Mouse (Mus musculus): ENCODE measurements around the gene Stox2. TPM values are rescaled to one million over a fixed set of nuclear protein-coding genes. Genes with fewer than 3 reads are reported as not detected.

Stox2 gene
- polyA plus RNA-seq, 1 experiment from 2014 or later: 14.4 TPM

GRCm38 (mm10) chr8:47244202-47244601, 202.0 kb downstream of the Stox2 start:
- WGBS: 86% methylated on average over 15 of the region's 15 CpGs
- H3K4me1 ChIP-seq: peaks cover 19% of the 10 kb centered on the region
- no peak overlapping the region for H3K4me3 ChIP-seq
- no peak overlapping the region for H3K4me2 ChIP-seq
- no peaks in the 10 kb centered on the region for H3K36me3 ChIP-seq
- no peak for ATAC-seq (ENCODE audit: insufficient number of reproducible peaks, low FRiP score, low TSS enrichment, low read depth)
- no peak overlapping the region for H3K27ac ChIP-seq
- no peak overlapping the region for H3K9ac ChIP-seq
- no peaks in the 10 kb centered on the region for H3K9me3 ChIP-seq
- H3K27me3 ChIP-seq: no peaks in the 10 kb centered on the region

- ATAC-seq (ENCODE audit: insufficient number of reproducible peaks, low FRiP score, low TSS enrichment, low read depth): no peak
- Histone ChIP-seq H3K4me2 (no peak overlapping the region), H3K9ac (no peak overlapping the region), H3K4me3 (no peak overlapping the region), H3K4me1 (peaks cover 19% of the 10 kb centered on the region), H3K36me3 (no peaks in the 10 kb centered on the region), H3K27ac (no peak overlapping the region), H3K9me3 (no peaks in the 10 kb centered on the region), H3K27me3 (no peaks in the 10 kb centered on the region)
- WGBS: 74% methylated on average over 12 of the region's 12 CpGs
Measured at GRCm38 (mm10) chr8:47243631-47244030, 202.5 kb downstream of the Stox2 start.

GRCm38 (mm10) chr8:47243016-47243630, 203.0 kb downstream of the Stox2 start:
- no peak for ATAC-seq (ENCODE audit: insufficient number of reproducible peaks, low FRiP score, low TSS enrichment, low read depth)
- WGBS: 39% methylated on average over 8 of the region's 8 CpGs
- no peaks in the 10 kb centered on the region for H3K36me3 ChIP-seq
- H3K4me1 ChIP-seq: peaks cover 19% of the 10 kb centered on the region
- H3K4me3 ChIP-seq: peak overlapping the region; percentile 34
- H3K4me2 ChIP-seq: peak overlapping the region; percentile 52
- no peaks in the 10 kb centered on the region for H3K9me3 ChIP-seq
- no peak overlapping the region for H3K9ac ChIP-seq
- H3K27ac ChIP-seq: no peak overlapping the region
- no peaks in the 10 kb centered on the region for H3K27me3 ChIP-seq

GRCm38 (mm10) chr8:47242207-47243004, 203.8 kb downstream of the Stox2 start:
- Histone ChIP-seq H3K27ac (peak overlapping the region; percentile 54; the same call in 1 of the 2 replicates), H3K4me1 (peaks cover 19% of the 10 kb centered on the region), H3K4me2 (peak overlapping the region; percentile 52), H3K4me3 (peak overlapping the region; percentile 34), H3K9ac (no peak overlapping the region), H3K27me3 (no peaks in the 10 kb centered on the region), H3K9me3 (no peaks in the 10 kb centered on the region), H3K36me3 (no peaks in the 10 kb centered on the region)
- 21% methylated on average over 17 of the region's 17 CpGs for WGBS
- peak; percentile 76; the same call in 1 of the 2 replicates for ATAC-seq (ENCODE audit: insufficient number of reproducible peaks, low FRiP score, low TSS enrichment, low read depth)

GRCm38 (mm10) chr8:47241421-47242078, 204.6 kb downstream of the Stox2 start:
- no peak overlapping the region for H3K4me3 ChIP-seq
- H3K9me3 ChIP-seq: no peaks in the 10 kb centered on the region
- H3K36me3 ChIP-seq: no peaks in the 10 kb centered on the region
- peaks cover 19% of the 10 kb centered on the region for H3K4me1 ChIP-seq
- no peak for ATAC-seq (ENCODE audit: insufficient number of reproducible peaks, low FRiP score, low TSS enrichment, low read depth)
- WGBS: 76% methylated on average over 13 of the region's 13 CpGs
- H3K27me3 ChIP-seq: no peaks in the 10 kb centered on the region
- 0 out of 2 replicates have a peak overlapping the region, but pooled peaks have one; percentile 52 for H3K4me2 ChIP-seq
- H3K9ac ChIP-seq: no peak overlapping the region
- H3K27ac ChIP-seq: 0 out of 2 replicates have a peak overlapping the region, but pooled peaks have one; percentile 54

GRCm38 (mm10) chr8:47240871-47241270, 205.3 kb downstream of the Stox2 start:
- H3K9ac ChIP-seq: no peak overlapping the region
- no peak overlapping the region for H3K4me2 ChIP-seq
- 82% methylated on average over 4 of the region's 4 CpGs for WGBS
- H3K27ac ChIP-seq: no peak overlapping the region
- no peak overlapping the region for H3K4me3 ChIP-seq
- no peaks in the 10 kb centered on the region for H3K36me3 ChIP-seq
- no peaks in the 10 kb centered on the region for H3K27me3 ChIP-seq
- no peaks in the 10 kb centered on the region for H3K9me3 ChIP-seq
- no peak for ATAC-seq (ENCODE audit: insufficient number of reproducible peaks, low FRiP score, low TSS enrichment, low read depth)
- peaks cover 19% of the 10 kb centered on the region for H3K4me1 ChIP-seq

- Histone ChIP-seq H3K27ac (no peak overlapping the region), H3K27me3 (no peaks in the 10 kb centered on the region), H3K4me1 (peaks cover 19% of the 10 kb centered on the region), H3K36me3 (no peaks in the 10 kb centered on the region), H3K9me3 (no peaks in the 10 kb centered on the region), H3K4me3 (no peak overlapping the region), H3K4me2 (no peak overlapping the region), H3K9ac (no peak overlapping the region)
- ATAC-seq (ENCODE audit: insufficient number of reproducible peaks, low FRiP score, low TSS enrichment, low read depth): no peak
- WGBS: 63% methylated on average over 7 of the region's 7 CpGs
Measured at GRCm38 (mm10) chr8:47240266-47240665, 205.9 kb downstream of the Stox2 start.

- no peak overlapping the region for H3K4me2 ChIP-seq
- H3K27me3 ChIP-seq: no peaks in the 10 kb centered on the region
- no peak overlapping the region for H3K27ac ChIP-seq
- no peaks in the 10 kb centered on the region for H3K36me3 ChIP-seq
- no peak overlapping the region for H3K4me3 ChIP-seq
- no peaks in the 10 kb centered on the region for H3K9me3 ChIP-seq
- peaks cover 5% of the 10 kb centered on the region; the same call in 1 of the 2 replicates for H3K4me1 ChIP-seq
- H3K9ac ChIP-seq: no peak overlapping the region
- ATAC-seq (ENCODE audit: insufficient number of reproducible peaks, low FRiP score, low TSS enrichment, low read depth): no peak
- 36% methylated on average over 3 of the region's 3 CpGs for WGBS
Measured at GRCm38 (mm10) chr8:47232081-47232480, 214.1 kb downstream of the Stox2 start.

- Histone ChIP-seq H3K9ac (no peak overlapping the region), H3K4me3 (no peak overlapping the region), H3K36me3 (no peaks in the 10 kb centered on the region), H3K4me2 (no peak overlapping the region), H3K27ac (no peak overlapping the region), H3K4me1 (peaks cover 5% of the 10 kb centered on the region; the same call in 1 of the 2 replicates), H3K9me3 (no peaks in the 10 kb centered on the region), H3K27me3 (no peaks in the 10 kb centered on the region)
- WGBS: 83% methylated on average over 5 of the region's 5 CpGs
- no peak for ATAC-seq (ENCODE audit: insufficient number of reproducible peaks, low FRiP score, low TSS enrichment, low read depth)
Measured at GRCm38 (mm10) chr8:47230057-47230456, 216.1 kb downstream of the Stox2 start.

GRCm38 (mm10) chr8:47221851-47222250, 224.3 kb downstream of the Stox2 start:
- no peak overlapping the region for H3K4me2 ChIP-seq
- no peak overlapping the region for H3K27ac ChIP-seq
- no peaks in the 10 kb centered on the region for H3K36me3 ChIP-seq
- WGBS: 84% methylated on average over 5 of the region's 5 CpGs
- no peaks in the 10 kb centered on the region for H3K9me3 ChIP-seq
- no peak for ATAC-seq (ENCODE audit: insufficient number of reproducible peaks, low FRiP score, low TSS enrichment, low read depth)
- no peak overlapping the region for H3K9ac ChIP-seq
- peaks cover 8% of the 10 kb centered on the region for H3K4me1 ChIP-seq
- H3K27me3 ChIP-seq: no peaks in the 10 kb centered on the region
- no peak overlapping the region for H3K4me3 ChIP-seq

- H3K36me3 ChIP-seq: no peaks in the 10 kb centered on the region
- no peaks in the 10 kb centered on the region for H3K27me3 ChIP-seq
- no peak overlapping the region for H3K9ac ChIP-seq
- no peaks in the 10 kb centered on the region for H3K9me3 ChIP-seq
- H3K4me1 ChIP-seq: peaks cover 8% of the 10 kb centered on the region
- no peak for ATAC-seq (ENCODE audit: insufficient number of reproducible peaks, low FRiP score, low TSS enrichment, low read depth)
- 51% methylated on average over 10 of the region's 10 CpGs for WGBS
- H3K4me3 ChIP-seq: no peak overlapping the region
- no peak overlapping the region for H3K4me2 ChIP-seq
- H3K27ac ChIP-seq: no peak overlapping the region
Measured at GRCm38 (mm10) chr8:47221191-47221590, 225.0 kb downstream of the Stox2 start.

GRCm38 (mm10) chr8:47220390-47220789, 225.8 kb downstream of the Stox2 start:
- 91% methylated on average over 5 of the region's 5 CpGs for WGBS
- ATAC-seq (ENCODE audit: insufficient number of reproducible peaks, low FRiP score, low TSS enrichment, low read depth): no peak

More at GRCm38 (mm10) chr8:47220390-47220789, 225.8 kb downstream of the Stox2 start:
- Histone ChIP-seq H3K4me3 (no peak overlapping the region), H3K4me1 (peaks cover 8% of the 10 kb centered on the region), H3K27me3 (no peaks in the 10 kb centered on the region), H3K4me2 (no peak overlapping the region), H3K36me3 (no peaks in the 10 kb centered on the region), H3K9ac (no peak overlapping the region), H3K27ac (no peak overlapping the region), H3K9me3 (no peaks in the 10 kb centered on the region)

Measured in limb, embryonic 15.5 days (tissue).